16 mouse cellular contexts compared by ENCODE assay signal in the genomic region with DNA sequence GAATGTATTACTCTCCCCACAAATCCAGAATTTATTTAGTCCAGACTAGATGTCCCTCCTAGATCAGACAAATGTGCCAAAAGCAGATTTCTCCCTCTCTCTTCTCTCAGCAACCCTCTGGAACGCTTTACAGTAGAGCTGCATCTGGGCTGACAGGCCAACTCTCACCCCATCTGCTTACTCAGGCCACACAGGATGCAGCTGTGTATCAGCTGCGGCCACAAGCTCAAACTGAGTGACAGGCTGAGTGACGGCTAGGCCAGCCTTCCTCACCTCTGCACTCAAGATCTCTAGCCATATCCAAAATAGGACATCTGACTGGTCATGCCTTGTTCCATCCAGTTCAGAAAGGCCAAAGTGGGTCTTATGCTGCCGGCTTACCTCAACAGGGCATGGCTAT. TPM values are rescaled to one million over a fixed set of nuclear protein-coding genes. Genes with fewer than 3 reads are reported as not detected.
DNase-seq lines count a peak whose midpoint lies in the region; ATAC-seq lines count a peak whose summit lies in the region.
"Had no signal": no experiment of that assay in that cellular context is flagged by ENCODE, and none has a peak within 500 bp of the region (broad histone marks: within the 10 kb centered on the region; RNA-seq: fewer than 3 reads in every experiment).

No protein-coding gene starts in this region.

- peaks cover 10% of the 10 kb centered on the region for H3K36me3 ChIP-seq in heart, embryonic 16.5 days (ENCODE audit: control insufficient read depth, insufficient read depth)
- H3K36me3 ChIP-seq in liver, embryonic 16.5 days (ENCODE audit: control insufficient read depth, insufficient read depth) = peaks cover 11% of the 10 kb centered on the region

- peaks cover 5% of the 10 kb centered on the region for H3K9me3 ChIP-seq in heart, embryonic 16.5 days (replicated peaks; ENCODE audit: control insufficient read depth, low read length)
- peaks cover 2% of the 10 kb centered on the region; the same call in 1 of the 2 replicates for H3K9me3 ChIP-seq in liver, embryonic 16.5 days (replicated peaks; ENCODE audit: control insufficient read depth, low read length)
- H3K9me3 ChIP-seq: hindbrain, embryonic 13.5 days; midbrain, embryonic 13.5 days had no signal

- H3K27me3 ChIP-seq in heart, embryonic 16.5 days (ENCODE audit: control insufficient read depth, insufficient read depth, low read length) = no peaks in the 10 kb centered on the region
- H3K27me3 ChIP-seq in liver, embryonic 16.5 days (ENCODE audit: control insufficient read depth, insufficient read depth, low read depth, low read length) = no peaks in the 10 kb centered on the region
- H3K27me3 ChIP-seq: hindbrain, embryonic 13.5 days; liver, embryonic 15.5 days; midbrain, embryonic 13.5 days had no signal

- WGBS in heart, embryonic 16.5 days = 55% methylated on average over 4 of the region's 4 CpGs
- WGBS in liver, embryonic 16.5 days (ENCODE audit: insufficient replicate concordance) = 21% methylated on average over 4 of the region's 4 CpGs

- intact Hi-C loops in heart, postnatal 36 days (cut with DNase I) = no loop called here

- H3K27ac ChIP-seq in heart, embryonic 16.5 days (ENCODE audit: low read length) = no peak overlapping the region
- no peak overlapping the region for H3K27ac ChIP-seq in liver, embryonic 16.5 days (ENCODE audit: low read length)
- H3K27ac ChIP-seq: hindbrain, embryonic 13.5 days; layer of hippocampus, adult 2 months; liver, embryonic 15.5 days; midbrain, embryonic 13.5 days had no signal

- peak; percentile 56; the same call in 1 of the 2 replicates for ATAC-seq in heart, embryonic 16.5 days (replicated peaks; ENCODE audit: extremely low read depth, insufficient read depth, low FRiP score)
- ATAC-seq in liver, embryonic 16.5 days (ENCODE audit: low read depth) = 0 out of 2 replicates have a peak, but pooled peaks have one; percentile 26
- ATAC-seq: forebrain, embryonic 16.5 days; midbrain, embryonic 13.5 days had no signal

- no peak overlapping the region for H3K9ac ChIP-seq in heart, embryonic 16.5 days (ENCODE audit: low read length)
- H3K9ac ChIP-seq in liver, embryonic 16.5 days (ENCODE audit: low read depth, low read length) = no peak overlapping the region
- H3K9ac ChIP-seq: hindbrain, embryonic 13.5 days; liver, embryonic 15.5 days; midbrain, embryonic 13.5 days had no signal

- no peak for DNase-seq in heart, postnatal 36 days
- DNase-seq in thymus, postnatal 0 days (ENCODE audit: low spot score) = peak; percentile 47
- no peak for DNase-seq in thymus, postnatal 10 days (ENCODE audit: low spot score in 2 of 2)
- DNase-seq in frontal cortex, postnatal 14 days (ENCODE audit: low spot score in 2 of 2) = no peak
- no peak for DNase-seq in urinary bladder, postnatal 10 days (ENCODE audit: low spot score)
- DNase-seq in embryo, embryonic 11 days = no peak
- DNase-seq: adrenal gland, postnatal 14 days; cerebellum, postnatal 14 days; kidney, adult 2 months had no signal

- no peak overlapping the region for H3K4me2 ChIP-seq in heart, embryonic 16.5 days (ENCODE audit: low read depth, low read length)
- H3K4me2 ChIP-seq in liver, embryonic 16.5 days (ENCODE audit: low read depth, low read length) = no peak overlapping the region
- H3K4me2 ChIP-seq: hindbrain, embryonic 13.5 days; liver, embryonic 15.5 days; midbrain, embryonic 13.5 days had no signal

- H3K4me1 ChIP-seq in heart, embryonic 16.5 days (ENCODE audit: control insufficient read depth, insufficient read depth, low read length) = no peaks in the 10 kb centered on the region
- H3K4me1 ChIP-seq in liver, embryonic 16.5 days (ENCODE audit: control insufficient read depth, low read depth, low read length) = peaks cover 22% of the 10 kb centered on the region
- H3K4me1 ChIP-seq: midbrain, embryonic 13.5 days had no signal

- no peak overlapping the region for H3K4me3 ChIP-seq in heart, embryonic 16.5 days (ENCODE audit: low read length)
- H3K4me3 ChIP-seq in liver, embryonic 16.5 days (ENCODE audit: low read depth, low read length) = no peak overlapping the region
- H3K4me3 ChIP-seq: hindbrain, embryonic 13.5 days; layer of hippocampus, adult 2 months; liver, embryonic 15.5 days; midbrain, embryonic 13.5 days had no signal

RNA-seq across cellular contexts. Expression of a gene that starts 28.7 kb away (rescaled TPM):
- 254 and 278 TPM in 2 replicates for polyA plus RNA-seq in heart, embryonic 16.5 days (2015; fragmentation: Nextera tagmentation; extraction: Ambion mirVana)
- 100 to 1,000 TPM; 517 to 581 TPM for total RNA-seq in heart, postnatal 36 days (2021)
- polyA plus RNA-seq in thymus, postnatal 0 days (2015; fragmentation: Nextera tagmentation; extraction: Ambion mirVana) = 740 and 743 TPM in 2 replicates
- polyA plus RNA-seq in liver, embryonic 16.5 days (2015; fragmentation: Nextera tagmentation; extraction: Ambion mirVana) = 252 and 283 TPM in 2 replicates
